Mouse (Mus musculus) yolk sac, embryonic 10.5 days (tissue): ENCODE measurements around the gene Rabif.
"Not testable (repeated sequence)": the region's sequence is repeated elsewhere in the genome, so short reads cannot be mapped to it uniquely, and the experiment has no call there.

ENCODE experiments used
- DNase-seq: peaks from one replicate; pipeline ENCODE4 v3.0.0-alpha.2; 2017; ENCODE audit warnings: low spot score

Gene Rabif

DNA sequence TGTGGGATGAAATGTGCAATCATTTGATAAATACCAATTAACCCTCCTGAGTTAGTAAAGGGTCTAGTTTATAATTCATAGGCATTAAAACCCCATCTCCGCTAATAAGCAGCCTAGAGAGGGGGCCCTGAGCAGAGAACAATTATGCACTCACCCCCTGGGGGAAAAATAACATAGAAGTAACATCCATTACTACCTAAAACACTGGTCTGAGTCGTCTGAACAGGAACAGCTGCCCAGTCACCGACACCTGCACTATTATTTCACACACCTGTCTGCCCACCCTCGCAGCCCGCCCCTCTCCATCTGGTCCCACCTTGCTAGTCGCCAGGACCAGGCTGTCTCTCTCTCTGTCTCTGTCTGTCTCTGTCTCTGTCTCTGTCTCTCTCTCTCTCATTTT, 18.1 kb downstream of the Rabif start:
- DNase-seq = no peak

DNA sequence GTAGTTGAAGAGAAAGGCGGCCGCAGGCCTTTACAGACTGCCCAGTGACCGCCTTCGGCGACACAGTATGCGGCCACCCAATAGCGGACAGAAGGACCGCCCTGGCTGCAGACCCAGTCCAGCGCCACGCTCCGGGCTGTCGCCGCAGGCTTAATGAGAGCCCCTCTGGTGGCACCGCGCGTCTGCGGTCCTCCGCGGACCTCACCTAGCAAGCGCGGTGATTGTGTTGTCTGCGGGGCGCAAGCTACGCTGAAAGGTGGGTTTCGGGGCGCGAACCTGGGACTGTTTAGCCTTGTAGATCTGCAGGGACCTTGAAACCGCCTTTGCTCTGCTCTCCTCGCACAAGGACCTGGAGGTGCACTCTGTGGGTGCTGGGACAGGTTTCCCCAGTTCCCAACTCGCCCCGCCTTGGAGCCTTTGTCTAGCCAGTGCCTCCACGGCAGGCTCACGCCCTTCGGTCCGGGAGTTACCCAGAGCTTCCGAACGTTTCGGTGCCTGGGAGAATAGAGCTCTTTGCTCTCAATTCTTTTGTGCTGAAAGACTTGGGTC, 18.9 kb downstream of the Rabif start:
- DNase-seq = peak; percentile 20

- DNase-seq = no peak
These were observed 19.6 kb downstream of the Rabif start for GRCm38 (mm10) chr1:134513876-134514590.

DNA sequence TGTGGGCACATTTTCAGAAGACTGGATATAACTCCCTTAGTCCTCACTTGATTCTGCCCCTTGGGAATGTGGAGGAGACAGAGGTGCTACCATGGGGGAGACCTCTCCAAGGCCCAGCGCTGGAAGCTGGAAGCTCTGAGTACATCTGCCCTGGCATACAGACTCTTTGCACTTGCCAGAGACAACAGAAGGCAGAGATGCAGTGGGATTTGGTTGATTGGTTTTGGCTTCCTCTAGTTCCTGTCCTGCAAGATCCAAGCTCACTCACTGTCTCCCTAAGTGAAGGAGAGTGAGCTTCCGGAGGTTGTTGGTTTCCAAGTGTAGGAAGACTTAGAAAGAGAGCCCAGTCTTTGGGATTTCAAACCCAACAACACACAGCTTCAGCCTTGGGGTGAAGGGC, 21.4 kb downstream of the Rabif start:
- no peak for DNase-seq

DNA sequence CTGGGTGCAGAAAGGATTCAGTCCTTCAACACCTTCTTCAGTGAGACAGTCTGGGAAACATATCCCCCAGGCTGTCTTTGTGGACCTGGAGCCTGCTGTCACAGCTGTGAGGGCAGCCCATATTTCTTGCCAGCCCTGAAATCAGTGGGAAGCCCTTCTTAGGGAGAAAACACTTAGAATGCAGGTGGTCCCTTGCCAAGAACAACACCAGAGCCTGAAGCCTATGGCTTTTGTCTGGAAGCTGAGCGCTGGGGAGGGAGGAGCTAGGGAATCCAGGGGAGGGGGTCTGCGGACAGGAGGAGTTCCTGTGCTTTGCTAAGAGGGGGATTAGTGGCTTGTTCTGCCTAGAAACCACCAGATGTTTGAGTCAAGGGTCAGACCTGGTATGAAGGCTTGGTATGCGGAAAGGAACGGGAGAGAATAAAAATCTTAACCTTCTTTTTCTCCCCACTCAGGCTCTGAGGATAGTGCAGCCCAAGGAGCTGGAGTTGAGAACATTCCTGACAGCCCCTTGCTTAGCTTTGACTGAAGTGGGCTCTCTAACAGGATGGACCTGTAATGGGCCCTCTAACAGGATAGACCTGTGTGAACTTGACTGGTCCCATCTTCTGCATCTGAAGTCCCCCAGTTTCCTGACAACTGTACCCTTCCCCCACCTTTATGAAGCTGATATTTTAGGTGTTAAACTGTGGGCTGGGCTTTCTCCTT, 22.2 kb downstream of the Rabif start:
- peak; percentile 59 for DNase-seq

DNA sequence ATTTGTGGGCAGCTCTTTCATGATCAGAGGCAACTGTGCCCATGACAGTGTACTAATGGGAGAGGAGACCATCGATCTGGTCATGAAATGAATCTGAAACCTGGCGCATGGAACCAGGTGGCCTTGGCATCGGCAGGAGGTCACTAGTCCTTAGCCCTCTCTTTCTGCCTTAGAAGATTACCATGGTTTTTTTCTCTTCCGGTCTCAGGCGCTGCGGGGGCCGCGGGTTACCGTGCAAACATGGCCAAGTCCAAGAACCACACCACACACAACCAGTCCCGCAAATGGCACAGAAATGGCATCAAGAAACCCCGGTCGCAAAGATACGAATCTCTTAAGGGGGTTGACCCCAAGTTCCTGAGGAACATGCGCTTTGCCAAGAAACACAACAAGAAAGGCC, 23.4 kb downstream of the Rabif start:
- not testable (repeated sequence) for DNase-seq

GRCm38 (mm10) chr1:134518677-134519076, 24.2 kb downstream of the Rabif start:
- peak; percentile 73 for DNase-seq

- not testable (repeated sequence) for DNase-seq
These were observed 24.8 kb downstream of the Rabif start for GRCm38 (mm10) chr1:134519201-134519600.

DNA sequence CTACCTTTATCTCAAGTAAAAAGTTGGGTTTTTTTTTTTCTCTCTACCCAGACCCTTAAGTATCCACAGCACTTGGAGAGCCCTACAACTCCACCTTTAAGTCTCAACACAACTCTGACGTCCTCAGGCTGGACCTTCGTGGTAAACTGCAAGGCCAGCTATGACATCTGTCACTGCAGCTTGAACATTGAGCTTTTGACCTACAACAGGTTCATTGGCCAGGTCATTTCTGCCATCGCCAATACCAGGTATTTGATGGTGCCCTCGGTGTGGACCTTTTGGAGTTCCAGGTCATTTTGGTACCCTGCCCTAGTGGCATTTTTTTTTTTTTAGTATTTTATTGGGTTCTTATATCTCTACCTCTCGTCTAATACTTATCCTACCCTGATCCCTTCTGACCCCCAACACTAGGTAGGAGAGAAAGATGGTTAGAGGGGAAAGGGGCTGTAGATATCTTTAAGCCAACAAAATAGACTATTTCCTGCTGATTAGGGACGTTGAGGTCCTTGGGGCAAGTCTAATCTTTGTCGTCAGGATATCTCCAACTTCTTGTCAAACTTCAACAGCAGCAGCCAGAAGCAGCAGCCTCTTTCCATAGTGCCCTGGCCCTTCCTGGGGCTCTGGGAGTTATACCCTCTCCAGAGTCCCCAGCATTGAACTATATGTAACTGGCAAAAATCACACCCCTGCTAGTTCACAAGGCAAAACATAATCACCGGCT, 25.7 kb downstream of the Rabif start:
- no peak for DNase-seq

- DNase-seq = no peak
These were observed 26.7 kb downstream of the Rabif start for GRCm38 (mm10) chr1:134521163-134521562.

DNA sequence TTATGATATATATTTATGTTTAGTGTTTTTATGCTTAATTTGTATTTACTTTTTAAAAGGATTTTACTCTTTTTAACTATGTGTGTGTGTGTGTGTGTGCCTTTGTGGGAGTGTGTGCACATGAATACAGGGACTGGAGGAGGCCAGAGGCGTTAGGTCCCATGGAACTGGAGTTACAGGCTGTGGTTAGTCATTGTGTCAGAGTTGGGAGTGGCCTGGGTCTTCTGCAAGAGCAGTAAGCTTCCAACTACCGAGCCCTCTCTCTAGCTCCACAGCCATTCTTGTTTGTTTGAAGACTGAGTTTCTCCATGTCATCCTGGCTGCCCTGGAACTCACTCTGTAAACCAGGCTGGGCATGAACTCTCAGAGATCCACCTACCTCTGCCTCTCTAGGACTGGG, 27.9 kb downstream of the Rabif start:
- DNase-seq = peak; percentile 14

DNA sequence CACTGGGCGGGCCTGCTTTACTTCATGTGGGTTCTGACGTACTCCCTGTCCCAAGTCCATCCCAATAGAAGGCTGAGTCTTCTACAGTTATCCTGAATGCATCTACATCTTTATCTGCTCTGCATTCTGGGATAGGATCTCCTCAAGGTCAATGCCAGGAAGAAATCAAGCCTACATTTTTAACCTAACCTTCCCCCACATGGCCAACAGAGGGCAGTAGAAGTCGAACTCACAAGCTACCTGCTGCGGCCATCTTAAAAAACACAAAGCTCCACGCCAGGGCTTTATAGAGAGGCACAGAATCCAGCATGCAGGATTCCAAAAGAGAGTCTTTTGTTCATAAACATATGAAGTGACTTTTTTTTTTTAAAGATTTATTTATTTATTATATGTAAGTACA, 30.0 kb downstream of the Rabif start:
- DNase-seq = no peak

DNA sequence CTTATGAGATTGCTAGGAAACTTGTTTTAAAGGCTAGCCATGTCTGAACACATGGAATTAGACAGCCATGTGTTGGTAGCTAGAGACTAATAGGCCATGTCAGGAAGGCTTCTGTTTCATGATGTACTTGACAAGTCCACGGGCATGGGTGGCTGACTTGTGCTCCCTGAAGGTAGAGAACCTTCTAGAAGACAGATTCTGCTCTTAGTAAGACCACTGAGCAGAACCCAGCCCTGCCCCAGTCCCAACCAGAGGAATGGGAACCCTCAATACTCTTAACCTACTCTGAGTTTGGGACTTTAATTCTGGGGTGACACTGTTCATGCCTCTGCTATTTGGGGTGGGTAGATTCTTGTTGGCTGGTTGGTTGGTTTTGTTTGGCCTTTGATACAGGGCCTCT, 30.6 kb downstream of the Rabif start:
- DNase-seq = no peak

DNA sequence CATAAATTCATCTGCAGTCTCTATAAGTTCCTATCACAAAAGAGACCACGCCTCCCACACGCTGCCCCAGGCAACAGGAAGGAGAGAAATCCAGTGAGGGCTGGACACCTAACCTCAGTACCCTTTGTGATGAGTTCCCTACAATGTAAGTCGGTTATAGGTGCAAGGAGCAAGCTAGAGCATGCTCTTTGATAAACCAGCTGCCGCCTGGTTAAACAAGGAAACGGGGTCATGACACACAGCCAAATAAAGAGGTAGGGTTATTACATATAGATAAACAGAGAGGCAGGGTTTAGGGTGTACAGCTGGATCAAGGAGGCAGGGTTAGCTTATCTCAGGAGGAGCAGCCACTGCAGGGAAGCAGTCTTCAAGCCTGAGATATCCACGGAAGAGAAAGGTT, 32.3 kb downstream of the Rabif start:
- DNase-seq = no peak

DNA sequence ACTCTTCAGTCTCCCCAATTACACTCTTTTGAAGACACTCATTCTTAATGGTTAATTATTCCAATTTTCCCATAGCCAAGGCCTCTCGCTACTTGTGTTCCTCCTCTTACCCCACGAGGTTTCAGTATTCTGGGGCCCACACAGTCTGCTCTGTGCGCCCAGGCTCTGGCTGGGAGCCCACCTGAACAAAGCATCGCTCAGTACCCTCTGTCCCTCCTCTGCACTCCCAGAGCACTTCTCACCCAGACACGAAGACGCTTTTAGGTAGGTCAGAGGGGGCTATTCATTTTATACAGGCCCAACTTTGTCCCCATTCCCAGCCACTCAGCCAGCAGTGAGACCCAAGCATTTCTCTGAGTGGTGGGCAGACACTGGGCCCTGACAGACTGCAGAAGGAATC, 36.2 kb downstream of the Rabif start:
- no peak for DNase-seq

DNA sequence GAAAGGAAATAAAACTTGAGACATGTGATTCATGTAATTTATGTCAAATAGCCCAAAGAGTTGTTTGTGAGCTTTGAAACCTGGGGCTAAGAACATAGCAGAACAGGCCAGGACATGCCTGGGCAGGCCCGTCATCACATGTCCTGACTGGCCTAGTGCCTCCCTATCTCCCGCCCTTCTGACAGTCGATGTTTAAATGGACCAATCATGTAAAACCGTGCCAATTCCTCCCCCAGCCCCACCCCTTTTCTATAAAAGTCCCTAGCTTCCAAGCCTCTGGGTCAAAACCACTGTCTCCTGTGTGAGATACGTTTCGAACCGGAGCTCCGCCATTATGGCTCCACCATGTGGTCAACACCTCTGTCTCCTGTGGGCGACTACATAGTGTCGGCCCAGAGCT, 39.3 kb downstream of the Rabif start:
- not testable (repeated sequence) for DNase-seq

DNA sequence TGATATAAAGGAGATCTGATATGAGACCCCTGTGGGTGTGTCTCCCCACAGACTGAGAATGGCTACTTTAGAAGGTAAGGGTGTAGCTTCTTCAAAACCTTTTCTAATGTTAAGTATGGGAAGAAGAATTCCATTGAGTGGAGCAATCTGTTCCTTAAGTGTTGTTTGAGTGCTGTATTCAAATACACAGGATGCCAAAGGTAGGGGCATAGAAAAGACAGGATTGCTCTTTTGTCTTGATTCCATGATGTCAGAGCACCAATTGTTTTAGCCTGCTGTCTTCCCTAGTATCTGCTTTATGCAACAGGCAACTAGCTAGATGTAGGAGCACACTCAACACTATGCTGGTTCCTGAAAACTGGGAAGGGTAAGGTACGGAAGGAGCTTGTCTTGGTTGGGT, 40.6 kb downstream of the Rabif start:
- DNase-seq = no peak

DNA sequence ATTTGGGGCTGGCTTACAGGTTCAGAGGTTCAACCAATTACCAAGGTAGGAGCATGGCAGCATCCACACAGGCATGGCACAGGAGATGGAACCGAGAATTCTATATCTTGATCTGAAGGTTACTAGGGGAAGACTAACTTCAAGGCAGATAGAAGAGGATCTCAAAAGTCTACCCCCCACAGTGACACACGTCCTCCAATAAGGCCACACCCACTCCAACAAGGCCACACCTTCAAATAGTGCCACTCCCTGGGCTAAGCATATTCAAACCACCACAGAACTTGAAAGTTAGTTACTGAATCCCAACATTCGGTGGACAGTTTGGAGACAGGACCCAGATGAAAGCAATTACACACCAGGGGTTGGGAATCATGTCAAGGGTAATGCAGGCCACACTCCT, 41.1 kb downstream of the Rabif start:
- DNase-seq = no peak

DNA sequence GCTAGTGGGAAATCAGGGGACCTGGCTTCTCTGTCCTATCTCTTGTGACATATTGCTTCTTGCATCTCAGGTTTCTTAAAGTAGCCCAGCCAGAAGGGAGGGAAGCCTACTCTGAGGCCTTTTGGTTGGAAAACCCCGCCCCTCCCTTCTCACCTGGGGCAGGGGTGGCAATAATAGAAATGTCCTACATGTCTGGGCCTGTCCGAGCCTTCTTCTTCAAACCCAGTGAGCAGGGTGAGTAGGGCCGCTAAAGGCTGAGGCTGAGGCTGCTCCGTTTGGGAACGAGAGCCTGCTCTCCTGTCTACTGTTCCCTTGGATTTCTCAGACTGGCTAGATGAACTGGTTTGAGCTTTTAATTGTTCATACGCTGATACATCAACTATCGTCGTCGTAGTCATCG, 46.2 kb downstream of the Rabif start:
- DNase-seq = no peak

DNA sequence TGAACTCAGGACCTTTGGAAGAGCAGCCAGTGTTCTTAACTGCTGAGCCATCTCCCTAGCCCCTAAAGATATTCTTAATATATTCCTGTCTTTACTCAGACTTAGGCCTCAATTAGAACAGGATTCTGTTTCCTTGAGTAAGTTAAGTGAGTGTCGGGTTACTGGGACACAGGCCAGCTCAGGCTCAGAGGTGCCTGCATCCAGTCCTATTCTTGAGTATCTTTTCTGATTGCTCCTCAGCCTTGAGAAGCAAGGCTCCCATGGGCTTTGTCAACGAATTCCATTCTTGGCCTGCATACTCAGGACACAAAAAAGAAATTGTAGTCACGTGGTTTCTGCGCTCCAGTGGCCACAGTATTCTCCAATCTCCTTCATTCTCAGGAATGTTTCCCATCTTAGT, 53.8 kb downstream of the Rabif start:
- DNase-seq = no peak

- DNase-seq = no peak
These were observed 55.2 kb downstream of the Rabif start, which contains the start of gene Mgat4e for GRCm38 (mm10) chr1:134549632-134550132. Mgat4e (minus strand) TSS chr1:134549682.

- no peak for DNase-seq
These were observed 57.4 kb downstream of the Rabif start for GRCm38 (mm10) chr1:134551869-134552268.

DNA sequence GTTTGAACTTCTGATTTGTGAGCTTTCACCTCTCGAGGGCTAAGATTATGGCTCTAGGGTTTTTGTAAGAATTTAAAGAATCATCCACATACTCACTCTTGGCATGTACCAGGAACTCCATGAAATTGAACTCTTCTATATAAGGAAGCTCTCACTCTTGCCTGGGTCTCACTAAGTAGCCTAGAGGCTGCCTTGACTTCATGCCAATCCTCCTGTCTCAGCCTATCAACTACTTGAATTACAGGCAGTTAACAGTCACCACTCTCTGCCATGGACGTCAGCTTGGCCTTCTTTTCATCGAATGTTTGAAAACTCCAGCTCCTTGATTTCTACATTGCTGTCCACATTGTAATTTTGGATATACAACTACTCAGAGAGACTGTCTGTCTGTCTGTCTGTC, 57.9 kb downstream of the Rabif start:
- DNase-seq = no peak
